Mouse (Mus musculus) midbrain, embryonic 14.5 days (tissue): ENCODE data around the gene F2rl1. TPM values are rescaled to one million over a fixed set of nuclear protein-coding genes. Genes with fewer than 3 reads are reported as not detected.
A peak's percentile ranks its signal among the peaks of the same experiment; 100 is the strongest.
"Not testable (repeated sequence)": the region's sequence is repeated elsewhere in the genome, so short reads cannot be mapped to it uniquely, and the experiment has no call there.

ENCODE experiments used
- ATAC-seq: fragments of 200-750 bp; cut with Nextera tagmentation; 2 replicates; pipeline ENCODE4 v1.8.0; 2017; ENCODE audit warnings: moderate number of reproducible peaks, moderate library complexity; ENCODE audit not compliant: low FRiP score, low TSS enrichment
- DNase-seq: peaks from one replicate; pipeline ENCODE4 v3.0.0-alpha.2; 2015
- H3K27ac ChIP-seq: fragments of 300-500 bp; sonication (generic); replicated peaks from 2 replicates; pipeline ENCODE4 v1.5.1; 2014; ENCODE audit warnings: mild to moderate bottlenecking, low read depth, low read length, moderate library complexity
- H3K27me3 ChIP-seq: fragments of 300-500 bp; sonication (generic); 2 replicates; pipeline ENCODE4 v1.6.1; 2014; ENCODE audit warnings: low read length, control low read depth, mixed read lengths; ENCODE audit not compliant: control insufficient read depth, insufficient read depth
- H3K36me3 ChIP-seq: fragments of 300-500 bp; sonication (generic); 2 replicates; pipeline ENCODE4 v1.6.1; 2014; ENCODE audit warnings: low read length, control low read depth; ENCODE audit not compliant: control insufficient read depth, insufficient read depth
- H3K4me1 ChIP-seq: fragments of 300-500 bp; sonication (generic); 2 replicates; pipeline ENCODE4 v1.6.1; 2014; ENCODE audit warnings: mild to moderate bottlenecking, antibody characterized with exemption, low read length, control low read depth; ENCODE audit not compliant: control insufficient read depth, insufficient read depth
- H3K4me2 ChIP-seq: fragments of 300-500 bp; sonication (generic); 2 replicates; pipeline ENCODE4 v1.6.1; 2014; ENCODE audit warnings: mild to moderate bottlenecking, low read length, moderate library complexity
- H3K4me3 ChIP-seq: fragments of 300-500 bp; sonication (generic); replicated peaks from 2 replicates; pipeline ENCODE4 v1.5.1; 2014; ENCODE audit warnings: low read depth, low read length
- H3K9ac ChIP-seq: fragments of 300-500 bp; sonication (generic); replicated peaks from 2 replicates; pipeline ENCODE4 v1.6.1; 2014; ENCODE audit warnings: mild to moderate bottlenecking, low read length, moderate library complexity
- H3K9me3 ChIP-seq: fragments of 300-500 bp; sonication (generic); 2 replicates; pipeline ENCODE4 v1.6.1; 2016; ENCODE audit warnings: low read length, control low read depth, mixed read lengths; ENCODE audit not compliant: control insufficient read depth
- WGBS: fragments of 180-500 bp; shearing (Covaris S2); extraction: QIAGEN DNeasy Blood & Tissue Kit; methylation state at CpG from one replicate; pipeline ENCODE4 v1.1.7; 2014; 5-methylcytosine and 5-hydroxymethylcytosine counted together
- polyA plus RNA-seq: library from polyadenylated mRNA; unstranded; fragments of >200 nt; fragmentation: Nextera tagmentation; extraction: Ambion mirVana; gene quantifications from 2 replicates; pipeline ENCODE4 v1.2.1, GENCODE M21; 2014

The F2rl1 gene
- polyA plus RNA-seq, 1 experiment from 2014 or later: 0.12 TPM

DNA sequence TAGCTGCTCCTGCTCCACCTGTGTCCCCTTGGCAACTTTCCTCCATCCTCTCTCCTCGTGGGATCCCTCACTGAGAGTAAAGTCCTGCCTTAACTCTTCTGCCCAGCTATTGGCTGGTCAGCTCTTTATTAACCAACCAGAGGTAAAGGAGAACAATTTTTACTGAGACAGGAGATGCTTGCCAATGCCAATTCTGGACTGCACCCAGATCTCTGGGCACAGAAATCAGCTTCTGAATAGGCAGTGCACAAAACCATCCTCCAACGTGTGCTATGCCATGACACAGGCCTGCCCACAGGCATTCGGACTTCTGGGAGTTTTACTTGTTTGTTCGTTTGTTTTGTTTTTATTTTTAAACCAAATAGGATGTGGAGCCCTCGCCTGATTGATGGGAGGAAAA, 13.0 kb upstream of the F2rl1 start:
- DNase-seq (no peak), ATAC-seq (no peak)
- Histone ChIP-seq H3K4me3 (no peak overlapping the region), H3K4me1 (peaks cover 17% of the 10 kb centered on the region), H3K9ac (no peak overlapping the region), H3K36me3 (no peaks in the 10 kb centered on the region), H3K27ac (no peak overlapping the region), H3K9me3 (no peaks in the 10 kb centered on the region), H3K4me2 (no peak overlapping the region), H3K27me3 (no peaks in the 10 kb centered on the region)
- 75% methylated on average over 5 of the region's 5 CpGs for WGBS

DNA sequence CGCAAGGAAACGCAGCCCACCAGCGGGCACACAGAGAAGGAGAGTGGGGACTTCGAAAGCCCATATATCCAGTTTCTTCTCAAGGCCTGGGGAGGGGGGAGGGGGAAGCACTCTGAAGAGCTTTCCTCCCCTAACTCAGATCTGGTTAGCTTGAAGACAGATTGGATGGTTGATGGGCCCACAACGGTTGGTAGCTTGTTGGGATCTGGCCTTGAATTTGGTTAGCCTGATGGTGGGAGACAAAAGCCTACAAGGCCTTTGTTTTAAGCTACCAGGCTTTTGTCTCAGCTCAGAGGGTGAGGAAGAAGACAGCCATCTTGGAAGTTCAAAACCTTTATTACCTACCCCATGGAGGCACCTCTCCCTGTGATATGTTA, 11.1 kb upstream of the F2rl1 start:
- Histone ChIP-seq H3K9me3 (no peaks in the 10 kb centered on the region), H3K4me3 (no peak overlapping the region), H3K4me1 (peaks cover 17% of the 10 kb centered on the region), H3K9ac (no peak overlapping the region), H3K27me3 (no peaks in the 10 kb centered on the region), H3K36me3 (no peaks in the 10 kb centered on the region), H3K4me2 (no peak overlapping the region), H3K27ac (no peak overlapping the region)
- DNase-seq (no peak), ATAC-seq (no peak)
- WGBS: 20% methylated on average over 5 of the region's 5 CpGs

DNA sequence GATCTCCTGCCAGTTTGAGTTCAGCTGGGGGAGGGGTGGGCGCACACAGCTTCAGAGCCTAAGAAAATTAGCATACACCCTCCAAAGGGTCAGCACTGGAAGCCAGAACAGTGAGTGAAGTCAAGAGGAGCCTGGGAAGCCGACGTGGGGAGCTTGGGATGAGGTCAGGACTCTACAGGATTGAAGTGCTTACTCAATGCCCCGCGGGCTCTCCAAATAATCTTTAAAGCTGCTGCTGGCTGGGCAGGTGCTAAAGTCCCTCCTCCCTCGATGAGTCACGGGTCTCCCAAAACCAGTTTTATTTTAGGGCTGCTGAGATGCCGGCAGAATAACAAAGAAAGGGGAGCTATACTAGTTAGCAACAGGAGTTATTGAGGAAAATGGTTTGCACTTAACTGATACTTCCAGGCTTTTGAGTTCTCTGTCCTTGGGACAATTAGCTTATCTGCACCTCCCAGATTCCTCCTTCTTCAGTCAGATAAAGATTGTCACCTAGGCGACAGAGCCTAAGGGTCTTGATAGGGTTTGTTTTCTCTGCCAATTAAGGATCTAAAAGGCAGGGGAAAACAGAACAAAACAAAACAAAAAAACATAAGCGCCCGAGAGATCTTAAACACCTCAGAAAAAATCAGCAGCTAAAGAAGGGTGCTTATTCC, 10.6 kb upstream of the F2rl1 start:
- no peak for ATAC-seq
- H3K4me1 ChIP-seq: peaks cover 17% of the 10 kb centered on the region
- H3K4me3 ChIP-seq: no peak overlapping the region
- no peak overlapping the region for H3K9ac ChIP-seq
- no peaks in the 10 kb centered on the region for H3K9me3 ChIP-seq
- H3K36me3 ChIP-seq: no peaks in the 10 kb centered on the region
- peak overlapping the region; percentile 4; the same call in 1 of the 2 replicates for H3K4me2 ChIP-seq
- no peak overlapping the region for H3K27ac ChIP-seq
- WGBS: 5% methylated on average over 11 of the region's 11 CpGs
- DNase-seq: peak; percentile 52
- no peaks in the 10 kb centered on the region for H3K27me3 ChIP-seq

DNA sequence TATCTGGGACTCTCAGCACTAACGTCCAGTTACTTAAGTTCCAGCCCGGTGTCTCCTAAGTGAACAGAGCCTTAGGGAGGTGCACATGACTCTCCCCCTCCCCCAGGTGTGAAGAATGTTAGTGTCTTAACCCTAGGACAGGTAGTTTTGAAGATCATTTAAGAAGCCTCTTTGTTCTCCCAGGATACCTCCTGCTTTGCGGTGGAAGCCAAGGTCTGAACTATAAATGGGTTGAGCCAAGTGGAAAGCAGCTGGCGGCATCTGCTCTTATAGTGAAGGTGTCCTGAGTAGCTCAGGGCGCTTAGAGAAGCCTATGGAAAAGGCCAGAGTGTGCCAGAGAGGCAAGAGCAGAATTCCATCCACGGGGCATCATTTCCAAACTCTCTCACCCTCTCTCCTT, 10.0 kb upstream of the F2rl1 start:
- Histone ChIP-seq H3K9ac (no peak overlapping the region), H3K36me3 (no peaks in the 10 kb centered on the region), H3K9me3 (no peaks in the 10 kb centered on the region), H3K27ac (no peak overlapping the region), H3K27me3 (no peaks in the 10 kb centered on the region), H3K4me2 (no peak overlapping the region), H3K4me1 (peaks cover 17% of the 10 kb centered on the region), H3K4me3 (no peak overlapping the region)
- ATAC-seq (no peak), DNase-seq (peak; percentile 30)
- WGBS: 7% methylated on average over 6 of the region's 6 CpGs

DNA sequence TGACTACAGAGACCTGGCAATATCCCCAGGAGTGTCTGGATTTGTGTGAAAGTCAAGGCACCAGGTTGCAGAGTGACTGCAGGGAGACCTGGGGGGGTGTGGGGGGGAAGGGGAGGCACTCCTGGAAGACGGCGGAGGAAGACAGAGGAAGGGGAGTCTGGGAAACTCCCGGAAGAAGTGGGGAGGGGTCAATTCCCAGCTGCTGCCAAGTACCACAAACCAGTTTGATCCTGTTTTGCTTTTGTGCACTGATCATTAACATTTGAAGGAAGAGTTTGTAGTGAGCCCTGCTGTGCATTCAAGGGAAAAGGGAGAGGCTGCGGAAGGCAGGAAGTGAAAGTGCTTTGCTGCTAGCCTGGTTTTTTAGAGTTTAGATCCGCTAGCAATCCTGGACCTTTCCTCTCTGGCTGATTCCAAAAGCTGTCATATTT, 9.1 kb upstream of the F2rl1 start:
- 2% methylated on average over 5 of the region's 5 CpGs for WGBS
- no peak overlapping the region for H3K9ac ChIP-seq
- H3K4me3 ChIP-seq: no peak overlapping the region
- H3K4me2 ChIP-seq: peak overlapping the region; percentile 36
- H3K4me1 ChIP-seq: peaks cover 17% of the 10 kb centered on the region
- ATAC-seq (peak; percentile 59), DNase-seq (peak; percentile 73)
- no peaks in the 10 kb centered on the region for H3K36me3 ChIP-seq
- H3K9me3 ChIP-seq: no peaks in the 10 kb centered on the region
- H3K27ac ChIP-seq: no peak overlapping the region
- H3K27me3 ChIP-seq: no peaks in the 10 kb centered on the region

DNA sequence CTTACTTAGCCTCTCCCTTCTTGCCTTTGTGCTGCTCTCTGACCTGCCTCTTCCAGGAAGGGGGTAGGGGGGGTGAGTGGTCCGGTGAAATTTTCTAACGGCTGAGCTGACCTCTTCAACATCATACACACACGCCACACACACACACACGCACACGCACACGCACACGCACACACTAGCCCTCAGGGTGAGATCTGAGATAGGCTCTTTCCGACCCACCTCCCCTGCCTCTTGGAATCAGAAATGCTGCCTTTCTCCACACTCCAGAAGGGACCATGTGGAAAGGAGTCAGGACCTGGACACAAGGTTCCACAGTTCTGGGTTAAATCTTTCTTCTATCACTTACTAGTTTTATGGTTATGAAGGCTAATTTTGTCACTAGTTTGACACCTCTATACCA, 8.6 kb upstream of the F2rl1 start:
- WGBS: 22% methylated on average over 8 of the region's 8 CpGs
- Histone ChIP-seq H3K9ac (no peak overlapping the region), H3K4me1 (peaks cover 17% of the 10 kb centered on the region), H3K9me3 (no peaks in the 10 kb centered on the region), H3K27me3 (no peaks in the 10 kb centered on the region), H3K4me2 (no peak overlapping the region), H3K4me3 (no peak overlapping the region), H3K36me3 (no peaks in the 10 kb centered on the region), H3K27ac (no peak overlapping the region)
- peak; percentile 27 for DNase-seq
- ATAC-seq: no peak; the same call in 1 of the 2 replicates

DNA sequence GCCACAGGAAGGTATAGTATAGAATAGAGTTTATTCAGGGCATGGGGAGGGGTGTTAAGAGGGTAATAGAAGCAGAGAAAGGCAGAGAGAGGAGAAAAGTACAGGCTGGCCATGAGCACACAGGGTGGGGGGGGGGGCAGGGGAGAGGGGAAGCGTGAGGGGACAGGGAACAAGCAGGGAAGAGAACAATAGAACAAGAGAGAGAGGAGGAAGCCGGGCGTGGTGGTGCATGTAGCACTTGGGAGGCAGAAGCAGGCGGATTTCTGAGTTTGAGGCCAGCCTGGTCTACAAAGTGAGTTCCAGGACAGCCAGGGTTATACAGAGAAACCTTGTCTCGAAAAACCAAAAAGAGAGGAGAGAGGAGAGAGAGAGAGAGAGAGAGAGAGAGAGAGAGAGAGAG, 8.1 kb upstream of the F2rl1 start:
- H3K9me3 ChIP-seq, H3K36me3 ChIP-seq, H3K4me3 ChIP-seq, H3K4me2 ChIP-seq, H3K27me3 ChIP-seq, DNase-seq, H3K9ac ChIP-seq, ATAC-seq, H3K27ac ChIP-seq: not testable (repeated sequence)
- 63% methylated on average over 4 of the region's 5 CpGs for WGBS
- H3K4me1 ChIP-seq: peaks cover 17% of the 10 kb centered on the region

DNA sequence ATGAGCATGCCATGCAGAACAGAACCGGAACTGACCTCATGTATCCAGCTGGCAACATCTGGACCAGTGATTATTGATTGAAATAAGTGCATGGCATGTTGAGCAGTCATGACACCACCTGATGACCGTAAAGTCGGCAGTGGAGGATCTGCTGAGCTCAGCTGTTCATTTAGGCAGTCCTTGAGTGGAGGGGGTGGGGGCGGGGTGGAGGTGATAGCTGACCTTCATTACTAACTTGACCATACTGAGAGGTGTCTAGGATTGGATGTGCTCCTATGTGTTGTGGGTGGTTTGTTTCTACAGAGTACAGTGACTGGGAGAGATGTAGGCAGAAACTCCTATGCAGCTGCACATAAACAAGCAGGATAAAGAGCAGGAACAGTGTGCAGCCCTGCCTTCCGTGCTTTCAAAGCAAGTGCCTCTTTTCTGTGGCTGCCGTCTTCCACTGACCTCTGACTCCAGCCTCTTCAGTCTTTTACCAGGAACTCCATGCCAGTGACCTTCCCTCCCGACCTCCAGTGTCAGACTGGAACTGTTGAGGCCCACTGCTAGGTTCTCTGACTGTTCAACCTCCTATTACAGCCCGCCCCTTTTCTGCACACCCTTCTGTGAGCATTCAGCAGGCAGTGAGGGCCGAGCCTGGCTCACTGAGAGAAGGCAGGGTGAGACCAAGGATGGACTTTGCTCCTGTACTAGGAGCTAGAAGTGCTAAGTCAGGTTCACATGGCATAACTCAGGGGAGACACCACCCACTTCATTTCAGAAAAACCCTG, 6.4 kb upstream of the F2rl1 start:
- ATAC-seq: no peak
- peaks cover 10% of the 10 kb centered on the region; the same call in 1 of the 2 replicates for H3K27me3 ChIP-seq

DNA sequence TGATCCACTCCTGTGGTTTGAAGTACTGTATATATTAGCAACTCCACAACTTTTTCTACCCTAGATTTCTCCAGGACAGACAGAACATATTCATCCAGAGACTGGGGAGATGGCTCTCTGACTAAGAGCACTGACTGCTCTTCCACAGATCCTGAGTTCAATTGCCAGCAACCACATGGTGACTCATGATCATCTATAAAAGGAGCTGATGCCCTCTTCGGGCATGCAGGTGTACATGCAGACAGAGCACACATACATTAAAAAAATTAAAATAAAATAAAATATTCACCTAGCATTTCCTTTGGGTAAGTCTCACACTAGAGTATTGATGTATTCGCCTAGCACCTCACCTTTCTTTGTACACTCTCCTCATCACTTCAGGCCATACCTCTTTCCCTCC, 4.2 kb upstream of the F2rl1 start:
- Histone ChIP-seq H3K9me3 (no peaks in the 10 kb centered on the region), H3K4me1 (peaks cover 12% of the 10 kb centered on the region), H3K9ac (no peak overlapping the region), H3K27ac (no peak overlapping the region), H3K27me3 (peaks cover 32% of the 10 kb centered on the region), H3K4me3 (no peak overlapping the region), H3K36me3 (no peaks in the 10 kb centered on the region), H3K4me2 (no peak overlapping the region)
- DNase-seq: no peak
- WGBS: 87% methylated on average over 2 of the region's 2 CpGs
- ATAC-seq: no peak

More for the DNA sequence above, 6.4 kb upstream of the F2rl1 start:
- Histone ChIP-seq H3K9me3 (no peaks in the 10 kb centered on the region), H3K4me1 (peaks cover 17% of the 10 kb centered on the region), H3K4me3 (no peak overlapping the region), H3K27ac (no peak overlapping the region), H3K36me3 (no peaks in the 10 kb centered on the region), H3K4me2 (no peak overlapping the region), H3K9ac (no peak overlapping the region)
- 42% methylated on average over 9 of the region's 9 CpGs for WGBS
- no peak for DNase-seq
